Mouse (Mus musculus) G1E (cell line): ENCODE data around the gene Sema5a.

Experiments
- CTCF ChIP-seq: IDR thresholded peaks from 2 replicates; pipeline ENCODE4 v1.5.1; 2012; ENCODE audit warnings: low read depth, low read length, inconsistent platforms, mixed read lengths
- GATA1 ChIP-seq: IDR thresholded peaks from 2 replicates; pipeline ENCODE4 v1.6.1; 2012; ENCODE audit warnings: borderline replicate concordance, low read length, inconsistent platforms, mixed read lengths
- GATA2 ChIP-seq: IDR thresholded peaks from 2 replicates; pipeline ENCODE4 v1.6.1; 2012; ENCODE audit warnings: low read depth, low read length, inconsistent platforms, borderline replicate concordance
- POLR2AphosphoS5 ChIP-seq: IDR thresholded peaks from 2 replicates; pipeline ENCODE4 v1.6.1; 2012; ENCODE audit warnings: low read depth, low read length, inconsistent platforms; ENCODE audit not compliant: insufficient replicate concordance
- TAL1 ChIP-seq: conservative IDR thresholded peaks from 2 replicates; pipeline ENCODE4 v1.6.1; 2012; ENCODE audit warnings: low read depth, low read length, inconsistent platforms, mixed read lengths

- TF ChIP-seq CTCF, result no peak
- no peak for TF ChIP-seq POLR2AphosphoS5
- TF ChIP-seq GATA2, result no peak
- no peak for TF ChIP-seq TAL1
- TF ChIP-seq GATA1, result no peak
Measured at GRCm38 (mm10) chr15:32685152-32685551, 440.5 kb downstream of the Sema5a start.
